Mouse (Mus musculus): ENCODE data around the gene RPS10-NUDT3.

DNA sequence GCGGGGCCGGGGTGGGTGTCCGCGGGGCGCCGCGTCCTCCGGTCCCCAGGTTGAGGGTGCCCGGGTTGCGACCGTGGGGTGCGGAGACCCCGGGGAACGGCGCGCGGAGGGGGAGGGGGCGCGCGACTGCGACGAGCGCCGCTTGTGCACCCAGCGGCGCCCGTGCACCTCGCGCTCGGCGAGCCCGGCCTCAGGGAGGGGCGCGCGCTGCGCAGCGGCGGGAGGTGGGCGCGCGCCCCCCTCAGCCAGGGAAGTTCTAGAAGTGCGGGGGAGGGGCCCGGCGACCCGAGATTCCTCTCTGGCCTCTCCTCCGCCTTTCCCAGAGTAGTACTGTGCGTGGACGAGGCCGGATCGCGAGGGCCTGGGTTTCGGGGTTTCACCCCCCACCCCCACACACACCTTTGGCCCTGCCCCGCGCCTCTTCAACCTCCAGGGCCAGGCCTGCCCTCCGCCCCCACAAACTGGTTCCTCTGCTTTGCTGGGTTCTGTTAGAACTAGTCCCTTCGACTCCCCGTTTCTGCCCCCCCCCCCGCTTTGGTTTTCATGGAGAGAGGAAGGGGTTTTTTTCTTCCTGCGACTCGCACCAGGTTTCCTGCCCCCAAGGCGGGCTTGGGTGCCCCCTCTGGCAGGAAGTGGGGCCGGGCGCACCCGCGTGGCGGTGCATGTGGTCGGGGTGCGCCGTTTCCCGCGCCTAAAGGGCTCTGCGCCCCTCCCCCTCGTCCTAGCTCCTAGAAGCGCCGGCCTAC lies 77.7 kb downstream of the RPS10-NUDT3 start:
- TF ChIP-seq GATA1 (IDR thresholded peaks at IDR 0.05; ENCODE audit: low read length), result no peak
- TF ChIP-seq TAL1 (IDR thresholded peaks at IDR 0.05; ENCODE audit: low read length), result no peak

Data from erythroblast, embryonic 14.5 days (primary cell).